Mouse (Mus musculus): ENCODE measurements at regions not wholly inside any gene's neighbourhood (a gene's known extent, or its start where the extent isn't known, plus 50 kb on each side); places are given as distances from the start of the nearest gene placed in this dataset.

DNA sequence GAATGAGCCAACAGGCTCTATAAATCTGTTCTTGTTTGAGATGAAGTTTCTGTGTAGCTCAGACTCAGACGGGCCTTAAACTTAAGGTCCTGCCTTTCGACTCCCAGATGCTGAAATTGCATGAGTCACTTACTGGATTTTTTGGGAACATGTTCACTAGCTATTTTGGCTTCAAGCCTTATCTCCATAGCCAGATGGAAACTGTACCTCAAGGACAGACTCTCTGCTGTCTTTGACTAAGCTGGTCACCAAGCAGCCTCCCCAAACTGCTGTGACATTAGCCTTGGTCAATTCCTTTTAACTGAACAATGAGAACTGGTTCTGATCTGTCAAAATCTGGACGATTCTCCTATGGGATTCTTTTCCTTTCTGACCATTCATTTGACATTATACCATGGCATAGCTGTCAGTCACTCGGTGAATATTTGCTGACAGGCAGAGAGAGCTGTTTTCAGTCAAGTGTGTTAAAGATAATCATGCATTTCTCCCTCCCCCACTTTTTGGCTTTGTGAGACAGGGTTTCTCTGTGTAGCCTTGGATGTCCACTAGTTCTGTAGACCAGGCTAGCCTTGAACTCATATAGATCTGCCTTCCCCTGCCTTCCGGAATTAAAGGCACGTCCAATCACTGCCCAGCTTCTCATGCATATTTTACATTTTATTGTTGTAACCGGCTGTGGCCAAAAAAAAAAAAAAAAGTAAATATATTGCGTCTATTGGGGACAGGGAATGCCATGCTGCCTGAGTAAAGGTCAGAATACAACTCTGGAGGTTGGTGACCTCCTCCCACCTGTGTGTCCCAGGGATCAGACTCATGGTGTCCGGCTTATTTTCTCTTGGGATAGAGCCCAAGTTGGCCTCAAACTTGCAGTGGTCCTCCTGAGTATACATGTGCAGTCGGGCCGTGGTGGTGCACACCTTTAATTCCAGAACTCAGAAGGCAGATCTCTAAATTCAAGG lies 57.9 kb upstream of the Hdhd5 start:
- no peak for TF ChIP-seq CTCF (conservative IDR thresholded peaks at IDR 0.05)
- no peak overlapping the region for H3K27ac ChIP-seq
- no peak for DNase-seq (ENCODE audit: low spot score in 2 of 2)

DNA sequence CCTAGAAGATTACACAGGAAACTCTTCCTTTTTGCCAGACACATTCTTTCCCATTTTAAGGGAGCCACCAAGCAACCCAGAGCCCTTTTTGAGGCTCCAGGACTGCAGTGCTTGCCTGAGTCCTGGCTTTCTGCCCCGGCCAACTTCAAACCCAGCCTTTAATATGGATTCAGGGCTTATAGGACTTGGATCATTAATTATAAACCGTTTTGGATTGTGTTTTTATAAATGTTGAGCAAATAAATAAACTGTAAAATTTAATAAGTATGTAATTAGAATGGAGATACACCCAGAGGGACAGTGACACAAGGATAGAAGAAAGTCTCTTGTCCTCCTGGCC lies 54.8 kb upstream of the Hdhd5 start:
- Histone ChIP-seq H3K27ac (peak overlapping the region; percentile 63), H3K4me3 (no peak overlapping the region)
- TF ChIP-seq CTCF (conservative IDR thresholded peaks at IDR 0.05) = no peak
- DNase-seq (ENCODE audit: low spot score in 2 of 2) = no peak

More for the DNA sequence above, 57.9 kb upstream of the Hdhd5 start:
- no peak overlapping the region for H3K4me3 ChIP-seq

DNA sequence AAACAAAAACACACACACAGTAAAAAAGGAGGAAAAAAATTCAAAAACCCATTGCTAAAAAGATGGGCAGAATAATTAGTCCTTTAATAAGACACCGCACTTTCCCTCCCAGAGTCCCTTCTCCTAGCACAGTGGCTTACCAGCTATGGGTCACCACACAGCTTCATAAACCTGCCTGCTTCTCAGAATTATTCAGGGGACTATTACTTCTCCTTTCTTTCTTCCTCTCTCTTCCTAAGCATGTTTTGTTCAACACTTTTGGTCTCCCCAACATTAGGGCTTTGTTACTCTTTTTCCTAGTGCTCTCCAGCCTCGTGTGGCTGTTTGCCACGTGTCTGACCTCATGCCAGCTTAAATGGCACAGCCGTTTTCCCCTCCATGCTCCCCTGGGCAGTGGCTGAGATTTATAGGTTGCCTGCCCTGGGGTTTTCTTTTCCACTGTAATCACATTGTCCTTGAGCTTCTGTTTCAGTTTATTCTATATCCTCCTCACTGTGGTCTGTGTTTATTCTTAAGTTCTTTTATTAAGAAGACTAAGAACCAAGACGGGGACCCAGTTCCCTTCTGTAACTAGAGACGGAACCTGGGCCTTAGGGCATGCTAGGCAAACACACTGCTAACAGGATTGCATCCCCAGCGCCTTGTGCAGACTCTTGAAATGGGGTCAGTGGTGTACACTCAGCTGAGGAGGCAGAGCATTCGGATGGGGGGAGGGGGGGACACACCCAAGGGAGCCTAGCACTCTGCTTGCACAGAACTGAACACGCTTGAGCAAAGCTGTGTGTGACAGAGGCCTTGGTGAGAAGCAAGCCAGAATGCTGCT lies 54.2 kb upstream of the Hdhd5 start:
- peak overlapping the region; percentile 63 for H3K27ac ChIP-seq
- no peak overlapping the region for H3K4me3 ChIP-seq
- no peak for TF ChIP-seq CTCF (conservative IDR thresholded peaks at IDR 0.05)
- no peak for DNase-seq (ENCODE audit: low spot score in 2 of 2)

DNA sequence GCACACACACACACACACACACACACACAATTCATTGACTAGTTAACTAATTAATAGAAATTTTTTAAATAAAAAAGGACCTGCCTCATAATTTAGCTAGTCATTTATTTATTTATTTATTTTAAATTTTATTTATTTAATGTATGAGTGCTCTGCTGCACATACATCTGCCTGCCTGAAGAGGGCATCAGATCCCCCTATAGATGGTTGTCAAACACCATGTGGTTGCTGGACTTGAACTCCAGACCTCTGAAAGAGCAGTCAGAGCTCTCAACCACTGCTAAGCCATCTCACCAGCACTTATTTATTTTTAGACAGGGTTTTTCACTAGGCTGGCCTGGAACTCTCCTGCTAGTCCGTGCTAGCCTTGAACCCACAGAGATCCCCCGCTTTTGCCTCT lies 50.6 kb upstream of the Hdhd5 start:
- DNase-seq (ENCODE audit: low spot score in 2 of 2) = no peak
- no peak overlapping the region for H3K4me3 ChIP-seq
- peak; percentile 72 for TF ChIP-seq CTCF (conservative IDR thresholded peaks at IDR 0.05)
- no peak overlapping the region for H3K27ac ChIP-seq
